7 mouse cellular contexts compared by ENCODE assay signal in the genomic region with DNA sequence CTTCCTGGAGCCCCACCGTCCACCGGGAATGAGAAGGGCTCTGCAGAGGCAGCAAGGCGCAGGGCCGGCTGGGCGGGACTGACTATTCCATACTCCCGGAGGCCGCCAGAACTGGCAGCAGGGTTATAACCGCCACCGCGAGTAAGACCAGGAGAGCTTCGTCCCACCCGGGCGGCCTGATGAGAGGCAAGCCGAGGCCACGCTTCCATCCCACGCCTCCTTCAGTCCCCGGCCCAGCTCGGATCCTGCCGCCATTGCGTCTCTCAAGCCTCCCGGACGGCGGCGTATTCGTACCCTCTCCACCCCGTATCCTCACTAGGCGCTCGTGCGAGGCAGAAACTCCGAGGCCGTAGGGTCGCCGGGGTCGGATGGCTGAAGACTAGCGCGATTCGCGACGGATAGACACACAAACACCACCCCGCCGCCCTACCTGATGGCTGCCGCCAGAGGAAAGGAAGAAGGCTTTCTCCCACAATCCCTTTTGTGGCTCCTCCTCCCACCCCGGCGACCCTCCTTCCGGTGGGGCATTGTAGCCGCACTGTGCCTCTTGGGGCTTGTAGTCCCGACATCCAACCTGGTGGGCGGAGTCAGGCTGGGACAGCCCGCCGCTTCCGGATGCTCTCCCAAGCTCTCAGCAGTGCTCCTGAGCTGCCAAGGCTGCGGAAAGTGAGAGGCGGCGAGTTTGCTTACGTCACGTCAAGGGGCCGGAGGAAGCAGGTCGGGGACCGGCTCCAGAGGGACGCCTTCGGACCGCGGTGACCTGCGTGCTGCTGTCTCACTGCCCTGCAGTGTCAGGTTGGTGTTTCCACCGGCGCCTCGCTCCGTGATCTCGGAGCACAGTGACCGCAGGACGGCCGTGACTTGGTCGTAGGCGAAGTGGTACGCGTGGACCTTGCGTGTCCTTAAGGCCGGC. TPM values are rescaled to one million over a fixed set of nuclear protein-coding genes. Genes with fewer than 3 reads are reported as not detected.
DNase-seq lines count a peak whose midpoint lies in the region; ATAC-seq and TF ChIP-seq lines count a peak whose summit lies in the region.

TSS of gene Nkiras1 (plus strand) at position 608 of the 913 bp plus-strand sequence.
TSS of gene Rpl15 (minus strand) at position 863 of the 913 bp plus-strand sequence.

- peak; percentile 98 for DNase-seq in adrenal gland, postnatal 10 days
- peak; percentile 99 for DNase-seq in embryonic facial prominence, embryonic 10.5 days (ENCODE audit: low spot score)
- peak; percentile 85 for DNase-seq in gonadal fat pad, adult 2 months (ENCODE audit: low read depth)
- peak; percentile 99 for DNase-seq in left cerebral cortex, postnatal 4 days

- peak within 1 kb of the TSS; percentile 86 for H3K9ac ChIP-seq in intestine, postnatal 0 days (ENCODE audit: low read depth, low read length)
- peak within 1 kb of the TSS; percentile 96 for H3K9ac ChIP-seq in midbrain, embryonic 12.5 days (replicated peaks)

- H3K4me3 ChIP-seq in embryonic facial prominence, embryonic 10.5 days = peak within 1 kb of the TSS; percentile 96
- peak within 1 kb of the TSS; percentile 96 for H3K4me3 ChIP-seq in intestine, postnatal 0 days (ENCODE audit: low read depth, low read length)
- peak within 1 kb of the TSS; percentile 93 for H3K4me3 ChIP-seq in midbrain, embryonic 12.5 days
- H3K4me3 ChIP-seq in small intestine, adult 2 months (ENCODE audit: low read depth, low read length) = peak within 1 kb of the TSS; percentile 74

- no peaks in the 10 kb centered on the region for H3K27me3 ChIP-seq in embryonic facial prominence, embryonic 10.5 days (replicated peaks; ENCODE audit: low read depth, poor library complexity, severe bottlenecking)
- no peaks in the 10 kb centered on the region for H3K27me3 ChIP-seq in intestine, postnatal 0 days (replicated peaks; ENCODE audit: control insufficient read depth, insufficient read depth, low read length)
- no peaks in the 10 kb centered on the region for H3K27me3 ChIP-seq in midbrain, embryonic 12.5 days
- H3K27me3 ChIP-seq in small intestine, adult 2 months (ENCODE audit: control insufficient read depth, insufficient read depth, low read length) = no peaks in the 10 kb centered on the region

- TF ChIP-seq POLR2A in small intestine, adult 2 months (IDR thresholded peaks at IDR 0.05; ENCODE audit: low read depth, low read length) = peak; percentile 21; the same call in 1 of the 2 replicates

- intact Hi-C loops in left cerebral cortex, postnatal 4 days (cut with DNase I) = loop anchor here (10.0 kb wide), 1 partner anchor 234 kb away; no protein-coding TSS in a partner anchor

- H3K4me1 ChIP-seq in embryonic facial prominence, embryonic 10.5 days = peaks cover 10% of the 10 kb centered on the region
- no peaks in the 10 kb centered on the region for H3K4me1 ChIP-seq in intestine, postnatal 0 days (replicated peaks; ENCODE audit: control insufficient read depth, insufficient read depth, low read length)
- peaks cover 12% of the 10 kb centered on the region for H3K4me1 ChIP-seq in midbrain, embryonic 12.5 days
- H3K4me1 ChIP-seq in small intestine, adult 2 months (ENCODE audit: control insufficient read depth, insufficient read depth, insufficient read length, low read length) = peaks cover 2% of the 10 kb centered on the region; the same call in 1 of the 2 replicates

- H3K4me2 ChIP-seq in intestine, postnatal 0 days (replicated peaks; ENCODE audit: low read depth) = peak within 1 kb of the TSS; percentile 68
- peak within 1 kb of the TSS; percentile 72 for H3K4me2 ChIP-seq in midbrain, embryonic 12.5 days (replicated peaks)

- peak within 1 kb of the TSS; percentile 98 for H3K27ac ChIP-seq in embryonic facial prominence, embryonic 10.5 days (replicated peaks)
- H3K27ac ChIP-seq in intestine, postnatal 0 days (ENCODE audit: low read depth, low read length) = peak within 1 kb of the TSS; percentile 83
- H3K27ac ChIP-seq in midbrain, embryonic 12.5 days (replicated peaks) = peak within 1 kb of the TSS; percentile 84
- peak within 1 kb of the TSS; percentile 79 for H3K27ac ChIP-seq in small intestine, adult 2 months (ENCODE audit: insufficient read depth, low read depth, low read length)

- ATAC-seq in intestine, postnatal 0 days = peak; percentile 100
- peak; percentile 100 for ATAC-seq in midbrain, embryonic 12.5 days (ENCODE audit: low FRiP score, low read depth)

- under 1% methylated on average over 78 of the region's 78 CpGs for WGBS in embryonic facial prominence, embryonic 10.5 days
- WGBS in intestine, postnatal 0 days = under 1% methylated on average over 78 of the region's 78 CpGs
- under 1% methylated on average over 78 of the region's 78 CpGs for WGBS in midbrain, embryonic 12.5 days
- WGBS in small intestine, adult 2 months = under 1% methylated on average over 78 of the region's 78 CpGs

- H3K9me3 ChIP-seq in embryonic facial prominence, embryonic 10.5 days = no peaks in the 10 kb centered on the region
- no peaks in the 10 kb centered on the region for H3K9me3 ChIP-seq in intestine, postnatal 0 days (ENCODE audit: control insufficient read depth)
- no peaks in the 10 kb centered on the region for H3K9me3 ChIP-seq in midbrain, embryonic 12.5 days

- peak; percentile 41; the same call in 1 of the 2 replicates for TF ChIP-seq CTCF in intestine, postnatal 0 days (IDR thresholded peaks at IDR 0.05; ENCODE audit: low read depth)
- no peak for TF ChIP-seq CTCF in small intestine, adult 2 months (IDR thresholded peaks at IDR 0.05; ENCODE audit: extremely low read depth, insufficient read length, insufficient replicate concordance, low read depth, low read length)

- H3K36me3 ChIP-seq in embryonic facial prominence, embryonic 10.5 days (replicated peaks) = peaks cover 39% of the 10 kb centered on the region
- H3K36me3 ChIP-seq in intestine, postnatal 0 days (ENCODE audit: control insufficient read depth, insufficient read depth) = peaks cover 14% of the 10 kb centered on the region; the same call in 1 of the 2 replicates
- peaks cover 20% of the 10 kb centered on the region for H3K36me3 ChIP-seq in midbrain, embryonic 12.5 days
- peaks cover 16% of the 10 kb centered on the region for H3K36me3 ChIP-seq in small intestine, adult 2 months (ENCODE audit: control insufficient read depth, insufficient read depth, low read length)

RNA-seq across cellular contexts. Expression of gene Nkiras1, which starts in this region (rescaled TPM):
- total RNA-seq in adrenal gland, postnatal 10 days (2021) = 10 to 100 TPM; 19.4 to 24.0 TPM
- polyA plus RNA-seq in embryonic facial prominence, embryonic 10.5 days (2016; fragmentation: Nextera tagmentation; extraction: Ambion mirVana) = 10.6 and 11.6 TPM in 2 replicates
- 7.4 and 9.3 TPM in 2 replicates for polyA plus RNA-seq in gonadal fat pad, adult 2 months (2012; rRNA removed)
- 23.4 and 24.9 TPM in 2 replicates for polyA plus RNA-seq in intestine, postnatal 0 days (2015; fragmentation: Nextera tagmentation; extraction: Ambion mirVana)
- total RNA-seq in left cerebral cortex, postnatal 4 days (2021) = 10 to 100 TPM; 41.3 to 41.8 TPM
- polyA plus RNA-seq in midbrain, embryonic 12.5 days (2016; fragmentation: Nextera tagmentation; extraction: Ambion mirVana) = 20.3 and 22.3 TPM in 2 replicates
- polyA plus RNA-seq in small intestine, adult 2 months (2012; rRNA removed) = 0.89 and 2.1 TPM in 2 replicates

RNA-seq across cellular contexts. Expression of gene Rpl15, which starts in this region (rescaled TPM):
- total RNA-seq in adrenal gland, postnatal 10 days (2021) = 100 to 1,000 TPM; 997 to 998 TPM
- polyA plus RNA-seq in embryonic facial prominence, embryonic 10.5 days (2016; fragmentation: Nextera tagmentation; extraction: Ambion mirVana) = 464 and 490 TPM in 2 replicates
- 204 and 266 TPM in 2 replicates for polyA plus RNA-seq in gonadal fat pad, adult 2 months (2012; rRNA removed)
- 262 and 264 TPM in 2 replicates for polyA plus RNA-seq in intestine, postnatal 0 days (2015; fragmentation: Nextera tagmentation; extraction: Ambion mirVana)
- total RNA-seq in left cerebral cortex, postnatal 4 days (2021) = 100 to 1,000 TPM; 828 to 854 TPM
- polyA plus RNA-seq in midbrain, embryonic 12.5 days (2016; fragmentation: Nextera tagmentation; extraction: Ambion mirVana) = 338 and 349 TPM in 2 replicates
- 139 and 178 TPM in 2 replicates for polyA plus RNA-seq in small intestine, adult 2 months (2012; rRNA removed)

Comparison
In these comparisons a context has a peak if more than half of its experiments do, and no peak if none do; other contexts are left out.
1. Peak in every context shown above with its lines: DNase-seq, ATAC-seq, H3K4me3 ChIP-seq and H3K27ac ChIP-seq.